Mouse (Mus musculus): ENCODE measurements around the gene Ppef1.

The Ppef1 gene

DNA sequence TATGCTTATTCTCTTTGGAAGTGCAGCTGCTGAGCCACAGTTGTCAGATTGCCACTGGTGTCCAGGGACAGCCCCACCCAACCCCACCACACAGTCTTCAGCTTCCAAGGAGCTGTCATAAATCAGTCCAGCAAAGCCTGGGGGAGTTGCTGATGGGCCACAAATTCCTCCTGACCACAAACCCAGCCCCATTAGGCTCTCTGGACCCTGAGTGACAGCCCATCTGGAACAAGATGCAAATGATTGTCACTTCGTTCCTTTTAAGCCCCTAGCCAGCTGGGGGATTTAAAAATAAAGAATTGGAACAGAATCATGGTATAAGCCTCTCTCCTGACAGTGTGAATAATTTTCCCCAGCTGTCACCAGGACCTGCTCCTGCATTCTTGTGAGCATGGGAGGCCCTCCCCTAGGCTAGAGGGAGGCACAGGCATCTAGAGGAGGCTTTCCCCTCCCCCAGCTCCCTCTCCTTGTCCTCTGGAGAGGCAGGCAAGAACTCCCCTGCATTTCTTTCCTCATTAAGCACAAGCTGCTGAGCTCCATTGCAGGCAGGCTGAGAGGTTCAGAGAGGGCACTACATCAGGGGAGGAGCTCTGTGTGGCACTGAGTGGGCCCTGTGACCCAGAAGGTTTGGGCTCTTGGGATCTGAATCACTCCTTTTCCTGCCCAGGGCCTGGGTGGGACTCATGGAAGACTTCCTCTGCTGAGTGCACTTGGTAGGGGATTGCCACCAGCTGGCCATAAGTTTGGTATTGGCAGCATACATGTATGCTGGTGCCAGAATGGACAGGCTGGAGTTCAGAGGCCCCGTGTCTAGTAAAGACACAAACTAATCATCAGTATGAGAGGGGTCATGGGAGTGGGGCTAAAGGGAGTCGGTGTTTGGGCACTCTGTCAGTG, 136.8 kb downstream of the Ppef1 start:
- ATAC-seq (ENCODE audit: insufficient number of reproducible peaks, low FRiP score, low TSS enrichment), result no peak

DNA sequence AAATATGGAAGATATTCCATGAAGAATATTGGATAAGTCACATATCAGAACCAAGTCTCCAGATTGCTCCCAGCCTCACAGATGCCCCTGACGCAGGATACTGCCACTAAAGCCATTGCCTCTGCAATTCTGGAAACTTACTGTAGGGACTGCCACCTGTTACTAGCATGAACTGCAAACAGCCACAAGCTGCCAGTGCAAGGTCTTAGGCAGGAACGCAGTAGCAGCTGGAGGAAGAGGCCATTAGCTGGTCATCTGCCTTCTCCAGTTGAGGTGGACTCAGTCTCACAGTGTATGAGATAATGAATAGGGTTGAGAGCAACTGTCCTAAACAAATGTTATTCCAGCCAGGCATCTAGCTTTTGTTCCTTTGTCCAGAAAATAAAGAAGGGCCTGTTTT, 137.5 kb downstream of the Ppef1 start:
- no peak for ATAC-seq (ENCODE audit: insufficient number of reproducible peaks, low FRiP score, low TSS enrichment)

- ATAC-seq (ENCODE audit: insufficient number of reproducible peaks, low FRiP score, low TSS enrichment), result no peak
Observed at GRCm38 (mm10) chrX:160592933-160593332, 142.6 kb downstream of the Ppef1 start.

GRCm38 (mm10) chrX:160590147-160590546, 145.4 kb downstream of the Ppef1 start:
- ATAC-seq (ENCODE audit: insufficient number of reproducible peaks, low FRiP score, low TSS enrichment), result no peak

- peak; percentile 59; the same call in 1 of the 2 replicates for ATAC-seq (ENCODE audit: insufficient number of reproducible peaks, low FRiP score, low TSS enrichment)
Observed at GRCm38 (mm10) chrX:160588523-160588922, 147.0 kb downstream of the Ppef1 start.

DNA sequence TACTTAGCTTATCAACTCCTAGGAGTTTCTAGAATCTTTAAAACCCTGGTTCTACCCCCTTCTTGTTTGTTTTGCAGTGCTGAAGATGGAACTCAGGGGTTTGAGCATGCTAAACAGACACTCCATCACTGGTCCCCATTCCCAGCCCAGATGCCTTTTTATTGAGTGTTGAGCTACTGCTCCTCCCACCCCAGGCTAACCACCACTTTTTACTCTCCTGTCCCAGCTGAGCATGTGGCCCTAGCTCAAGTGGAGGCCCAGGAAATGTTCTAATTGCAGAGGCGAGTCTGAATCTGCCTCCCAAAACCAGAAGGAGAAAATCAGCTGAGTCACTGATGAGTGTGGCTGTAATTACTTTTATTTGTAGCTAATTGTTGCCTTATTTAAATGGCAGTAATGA, 150.5 kb downstream of the Ppef1 start:
- no peak for ATAC-seq (ENCODE audit: insufficient number of reproducible peaks, low FRiP score, low TSS enrichment)

DNA sequence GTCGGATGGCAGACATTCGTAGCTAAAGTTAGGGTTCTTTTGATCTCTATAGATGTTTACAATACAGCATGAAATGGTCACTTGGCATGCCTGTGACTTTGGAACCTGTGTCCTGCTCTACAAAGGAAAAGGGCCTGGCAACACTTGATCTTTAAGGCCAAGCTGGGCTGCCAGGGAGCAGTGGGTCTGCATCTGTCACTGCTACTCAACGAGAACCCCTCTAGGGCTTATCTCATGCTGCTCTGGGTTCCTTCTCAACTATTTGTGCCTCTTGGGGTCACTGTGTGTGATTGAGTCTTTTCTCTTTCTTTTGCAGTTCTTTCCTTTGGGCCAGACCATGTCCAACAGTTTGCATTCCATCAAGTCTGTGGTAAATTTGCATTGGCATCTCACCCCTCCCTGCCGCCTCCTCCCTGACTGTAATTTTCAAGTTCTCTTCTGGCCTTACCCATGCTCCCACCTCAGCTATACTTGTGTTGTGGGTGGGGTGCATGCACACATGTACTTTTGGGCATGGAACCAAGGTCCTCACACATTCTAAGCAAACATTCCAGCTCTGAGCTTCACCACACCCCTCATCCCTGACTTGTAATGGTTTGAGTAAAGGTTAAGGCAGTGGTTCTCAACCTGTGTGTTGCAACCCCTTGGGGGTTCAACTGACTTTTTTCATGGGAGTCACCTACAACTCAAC, 151.3 kb downstream of the Ppef1 start:
- no peak for ATAC-seq (ENCODE audit: insufficient number of reproducible peaks, low FRiP score, low TSS enrichment)

DNA sequence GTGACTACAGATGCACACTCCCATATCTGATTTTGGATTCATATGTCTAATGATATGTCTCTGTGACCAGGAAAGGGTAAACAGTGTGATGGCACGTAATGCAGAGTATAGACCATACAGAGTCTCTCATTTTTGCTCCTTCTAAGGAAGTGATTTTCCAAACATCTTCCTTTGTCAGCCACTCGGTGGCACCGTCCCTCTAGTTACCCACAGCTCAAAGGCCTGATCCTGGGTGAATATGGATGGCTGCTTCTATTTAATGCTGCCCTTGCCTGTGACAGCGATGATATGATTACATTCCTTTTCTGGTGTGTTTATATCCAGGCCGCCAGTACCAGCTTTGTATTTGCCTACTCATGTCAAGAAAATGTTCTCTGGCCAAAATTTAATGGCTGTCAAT, 152.0 kb downstream of the Ppef1 start:
- ATAC-seq (ENCODE audit: insufficient number of reproducible peaks, low FRiP score, low TSS enrichment), result no peak
